Mouse (Mus musculus): ENCODE measurements at regions not wholly inside any gene's neighbourhood (a gene's known extent, or its start where the extent isn't known, plus 50 kb on each side); places are given as distances from the start of the nearest gene placed in this dataset.

GRCm38 (mm10) chr14:99621538-99621937, 323.0 kb downstream of the Klf5 start:
- TF ChIP-seq POLR2A (IDR thresholded peaks at IDR 0.05; ENCODE audit: low read depth, low read length): no peak
- TF ChIP-seq CTCF (IDR thresholded peaks at IDR 0.05; ENCODE audit: borderline replicate concordance, insufficient read depth, low read length): no peak

All from embryonic fibroblast, embryonic 13.5 days (primary cell).